Mouse (Mus musculus): ENCODE measurements at regions not wholly inside any gene's neighbourhood (a gene's known extent, or its start where the extent isn't known, plus 50 kb on each side); places are given as distances from the start of the nearest gene placed in this dataset.

GRCm38 (mm10) chr8:109245526-109245925, 248.3 kb upstream of the Pmfbp1 start:
- no peak for TF ChIP-seq CTCF (IDR thresholded peaks at IDR 0.05; ENCODE audit: borderline replicate concordance, insufficient read depth, low read length)
- no peak for TF ChIP-seq POLR2A (IDR thresholded peaks at IDR 0.05; ENCODE audit: low read depth, low read length)
